Mouse (Mus musculus): Measurements from ENCODE around the gene Sptbn2. TPM values are rescaled to one million over a fixed set of nuclear protein-coding genes. Genes with fewer than 3 reads are reported as not detected.

Gene Sptbn2
- total and polyA plus RNA-seq, 3 experiments = 0.31 to 0.79 TPM; not detected in 1

- H3K79me2 ChIP-seq (ENCODE audit: control insufficient read depth, insufficient read depth, low read length, poor library complexity) = no peaks in the 10 kb centered on the region
- H3K27ac ChIP-seq (ENCODE audit: control insufficient read depth, low read depth, low read length) = no peak overlapping the region
- H3K4me3 ChIP-seq (ENCODE audit: control insufficient read depth in 1 of 2, insufficient read depth in 1 of 2, low read depth in 2 of 2, low read length in 2 of 2) = no peak overlapping the region
- H3K4me1 ChIP-seq (ENCODE audit: control insufficient read depth in 1 of 2, insufficient read depth in 2 of 2, low read length in 2 of 2) = no peaks in the 10 kb centered on the region
- no peaks in the 10 kb centered on the region for H3K9me3 ChIP-seq (replicated peaks; ENCODE audit: insufficient read depth, low read length)
- no peaks in the 10 kb centered on the region for H3K36me3 ChIP-seq (ENCODE audit: control insufficient read depth in 1 of 2, insufficient read depth in 2 of 2, low read length in 2 of 2)
- no peak overlapping the region for H3K9ac ChIP-seq (ENCODE audit: control insufficient read depth, low read depth, low read length, poor library complexity, severe bottlenecking)
- TF ChIP-seq TCF12 (IDR thresholded peaks at IDR 0.05; ENCODE audit: low read depth, low read length) (no peak), ZNF384 (IDR thresholded peaks at IDR 0.05; ENCODE audit: low read depth, low read length) (no peak), NRF1 (IDR thresholded peaks at IDR 0.05; ENCODE audit: insufficient read depth, low read depth, low read length, poor library complexity, severe bottlenecking) (no peak), CHD1 (IDR thresholded peaks at IDR 0.05; ENCODE audit: low read depth, low read length) (no peak), GABPA (IDR thresholded peaks at IDR 0.05; ENCODE audit: low read depth, low read length) (no peak)
- no peaks in the 10 kb centered on the region for H3K27me3 ChIP-seq (ENCODE audit: control insufficient read depth in 1 of 2, insufficient read depth in 2 of 2, low read length in 2 of 2)
- DNase-seq (ENCODE audit: low read depth, low spot score) = no peak
Measured at GRCm38 (mm10) chr19:4741482-4741881, 30.5 kb downstream of the Sptbn2 start.

DNA sequence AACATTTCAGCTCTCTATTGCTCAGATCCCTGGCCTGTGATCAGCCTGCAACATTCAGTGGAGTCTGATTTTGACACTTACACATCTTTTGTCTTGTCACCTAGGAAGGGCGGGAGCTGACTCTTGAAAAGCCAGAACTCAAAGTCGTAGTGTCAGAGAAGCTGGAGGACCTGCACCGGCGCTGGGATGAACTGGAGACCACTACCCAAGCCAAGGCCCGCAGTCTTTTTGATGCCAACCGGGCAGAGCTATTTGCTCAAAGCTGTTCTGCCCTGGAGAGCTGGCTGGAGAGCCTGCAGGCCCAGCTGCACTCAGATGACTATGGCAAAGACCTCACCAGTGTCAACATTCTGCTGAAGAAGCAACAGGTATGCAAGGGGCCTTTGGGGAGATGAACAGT lies 31.3 kb downstream of the Sptbn2 start:
- Histone ChIP-seq H3K9ac (ENCODE audit: control insufficient read depth, low read depth, low read length, poor library complexity, severe bottlenecking) (no peak overlapping the region), H3K27ac (ENCODE audit: control insufficient read depth, low read depth, low read length) (no peak overlapping the region)

GRCm38 (mm10) chr19:4743524-4743923 lies 32.6 kb downstream of the Sptbn2 start:
- no peaks in the 10 kb centered on the region for H3K9me3 ChIP-seq (replicated peaks; ENCODE audit: insufficient read depth, low read length)
- DNase-seq (ENCODE audit: low read depth, low spot score) = peak; percentile 49
- no peak overlapping the region for H3K4me3 ChIP-seq (ENCODE audit: control insufficient read depth in 1 of 2, insufficient read depth in 1 of 2, low read depth in 2 of 2, low read length in 2 of 2)
- H3K79me2 ChIP-seq (ENCODE audit: control insufficient read depth, insufficient read depth, low read length, poor library complexity) = no peaks in the 10 kb centered on the region
- no peaks in the 10 kb centered on the region for H3K36me3 ChIP-seq (ENCODE audit: control insufficient read depth in 1 of 2, insufficient read depth in 2 of 2, low read length in 2 of 2)
- H3K27ac ChIP-seq (ENCODE audit: control insufficient read depth, low read depth, low read length) = no peak overlapping the region
- no peaks in the 10 kb centered on the region for H3K27me3 ChIP-seq (ENCODE audit: control insufficient read depth in 1 of 2, insufficient read depth in 2 of 2, low read length in 2 of 2)
- H3K4me1 ChIP-seq (ENCODE audit: control insufficient read depth in 1 of 2, insufficient read depth in 2 of 2, low read length in 2 of 2) = no peaks in the 10 kb centered on the region
- no peak overlapping the region for H3K9ac ChIP-seq (ENCODE audit: control insufficient read depth, low read depth, low read length, poor library complexity, severe bottlenecking)
- no peak for TF ChIP-seq MYC (IDR thresholded peaks at IDR 0.05; ENCODE audit: low read depth, low read length)
- TF ChIP-seq CHD2 (IDR thresholded peaks at IDR 0.05; ENCODE audit: low read length) = no peak
- TF ChIP-seq EP300 (IDR thresholded peaks at IDR 0.05; ENCODE audit: low read depth in 1 of 2, low read length in 2 of 2) = no peak
- no peak for TF ChIP-seq KAT2A (conservative IDR thresholded peaks at IDR 0.05; ENCODE audit: low read depth, low read length)
- no peak for TF ChIP-seq MAX (IDR thresholded peaks at IDR 0.05; ENCODE audit: low read length)
- TF ChIP-seq USF1 (IDR thresholded peaks at IDR 0.05; ENCODE audit: low read depth, low read length) = no peak
- TF ChIP-seq MXI1 (IDR thresholded peaks at IDR 0.05; ENCODE audit: low read depth, low read length) = no peak
- TF ChIP-seq ZC3H11A (IDR thresholded peaks at IDR 0.05; ENCODE audit: low read depth, low read length) = peak; percentile 73
- no peak for TF ChIP-seq USF2 (IDR thresholded peaks at IDR 0.05; ENCODE audit: borderline replicate concordance in 1 of 2, insufficient read depth in 1 of 2, low read depth in 1 of 2, low read length in 2 of 2)
- no peak for TF ChIP-seq BHLHE40 (IDR thresholded peaks at IDR 0.05; ENCODE audit: borderline replicate concordance, low read depth, low read length)
- no peak for TF ChIP-seq MAFK (IDR thresholded peaks at IDR 0.05; ENCODE audit: borderline replicate concordance, low read depth, low read length)
- no peak for TF ChIP-seq TAL1 (IDR thresholded peaks at IDR 0.05; ENCODE audit: low read length)
- TF ChIP-seq MAZ (IDR thresholded peaks at IDR 0.05; ENCODE audit: low read depth, low read length) = peak; percentile 24; the same call in 1 of the 2 replicates
- no peak for TF ChIP-seq POLR2AphosphoS2 (IDR thresholded peaks at IDR 0.05; ENCODE audit: low read length)
- TF ChIP-seq RAD21 (IDR thresholded peaks at IDR 0.05; ENCODE audit: low read depth, low read length) = peak; percentile 73
- TF ChIP-seq ETS1 (IDR thresholded peaks at IDR 0.05; ENCODE audit: low read depth, low read length) = no peak
- TF ChIP-seq NRF1 (IDR thresholded peaks at IDR 0.05; ENCODE audit: insufficient read depth, low read depth, low read length, poor library complexity, severe bottlenecking) = no peak
- no peak for TF ChIP-seq MEF2A (IDR thresholded peaks at IDR 0.05; ENCODE audit: extremely low read depth, insufficient replicate concordance, low read depth, low read length, poor library complexity, severe bottlenecking)
- TF ChIP-seq ZNF384 (IDR thresholded peaks at IDR 0.05; ENCODE audit: low read depth, low read length) = peak; percentile 88
- TF ChIP-seq TCF12 (IDR thresholded peaks at IDR 0.05; ENCODE audit: low read depth, low read length) = no peak

More for the DNA sequence above, 31.3 kb downstream of the Sptbn2 start:
- no peaks in the 10 kb centered on the region for H3K4me1 ChIP-seq (ENCODE audit: control insufficient read depth in 1 of 2, insufficient read depth in 2 of 2, low read length in 2 of 2)
- no peak overlapping the region for H3K4me3 ChIP-seq (ENCODE audit: control insufficient read depth in 1 of 2, insufficient read depth in 1 of 2, low read depth in 2 of 2, low read length in 2 of 2)
- DNase-seq (ENCODE audit: low read depth, low spot score) = no peak
- no peaks in the 10 kb centered on the region for H3K27me3 ChIP-seq (ENCODE audit: control insufficient read depth in 1 of 2, insufficient read depth in 2 of 2, low read length in 2 of 2)
- no peaks in the 10 kb centered on the region for H3K9me3 ChIP-seq (replicated peaks; ENCODE audit: insufficient read depth, low read length)
- H3K79me2 ChIP-seq (ENCODE audit: control insufficient read depth, insufficient read depth, low read length, poor library complexity) = no peaks in the 10 kb centered on the region
- TF ChIP-seq TBP (IDR thresholded peaks at IDR 0.05; ENCODE audit: low read depth, low read length) (no peak), ZNF384 (IDR thresholded peaks at IDR 0.05; ENCODE audit: low read depth, low read length) (no peak), NRF1 (IDR thresholded peaks at IDR 0.05; ENCODE audit: insufficient read depth, low read depth, low read length, poor library complexity, severe bottlenecking) (no peak), MYB (IDR thresholded peaks at IDR 0.05; ENCODE audit: low read depth, low read length) (no peak), GABPA (IDR thresholded peaks at IDR 0.05; ENCODE audit: low read depth, low read length) (no peak), NELFE (IDR thresholded peaks at IDR 0.05; ENCODE audit: low read depth, low read length) (no peak), CHD2 (IDR thresholded peaks at IDR 0.05; ENCODE audit: low read length) (no peak), TCF12 (IDR thresholded peaks at IDR 0.05; ENCODE audit: low read depth, low read length) (no peak), E2F4 (IDR thresholded peaks at IDR 0.05; ENCODE audit: borderline replicate concordance, low read depth, low read length) (no peak), ZC3H11A (IDR thresholded peaks at IDR 0.05; ENCODE audit: low read depth, low read length) (no peak), ZKSCAN1 (IDR thresholded peaks at IDR 0.05; ENCODE audit: low read depth, low read length) (no peak)
- no peaks in the 10 kb centered on the region for H3K36me3 ChIP-seq (ENCODE audit: control insufficient read depth in 1 of 2, insufficient read depth in 2 of 2, low read length in 2 of 2)
